Mouse (Mus musculus) olfactory bulb, adult 2 months (tissue): ENCODE results near the gene Bzw1. TPM values are rescaled to one million over a fixed set of nuclear protein-coding genes. Genes with fewer than 3 reads are reported as not detected.

Source experiments
- H3K27ac ChIP-seq: fragments of 200-500 bp; 2 replicates; pipeline ENCODE4 v1.5.1; 2012; ENCODE audit warnings: low read depth, low read length; ENCODE audit not compliant: insufficient read depth
- H3K4me1 ChIP-seq: fragments of 200-500 bp; 2 replicates; pipeline ENCODE4 v1.6.1; 2012; ENCODE audit warnings: low read length; ENCODE audit not compliant: control insufficient read depth, insufficient read depth
- H3K4me3 ChIP-seq: fragments of 200-500 bp; 2 replicates; pipeline ENCODE4 v1.5.1; 2012; ENCODE audit warnings: mild to moderate bottlenecking, low read depth, low read length, moderate library complexity; ENCODE audit not compliant: insufficient read depth
- CTCF ChIP-seq: fragments of 200-500 bp; IDR thresholded peaks from 2 replicates; pipeline ENCODE4 v1.5.1; 2012; ENCODE audit warnings: low read depth, mild to moderate bottlenecking, low read length, moderate library complexity; ENCODE audit not compliant: insufficient read depth
- POLR2A ChIP-seq: fragments of 200-500 bp; IDR thresholded peaks from 2 replicates; pipeline ENCODE4 v1.6.1; 2012; ENCODE audit warnings: mild to moderate bottlenecking, low read depth, low read length, moderate library complexity; ENCODE audit not compliant: insufficient read depth
- WGBS: fragments of 180-500 bp; shearing (Covaris S2); methylation state at CpG from one replicate; pipeline ENCODE4 v1.1.7; 2018; 5-methylcytosine and 5-hydroxymethylcytosine counted together
- polyA plus RNA-seq: library from polyadenylated mRNA; stranded (reverse); fragments of >200 nt; gene quantifications from 2 replicates; pipeline ENCODE4 v1.2.4, GENCODE M21; 2012; ENCODE audit warnings: low replicate concordance; ENCODE audit not compliant: missing spikeins, insufficient read depth, insufficient read length

Gene Bzw1
- polyA plus RNA-seq, 1 experiment, result 105 TPM

DNA sequence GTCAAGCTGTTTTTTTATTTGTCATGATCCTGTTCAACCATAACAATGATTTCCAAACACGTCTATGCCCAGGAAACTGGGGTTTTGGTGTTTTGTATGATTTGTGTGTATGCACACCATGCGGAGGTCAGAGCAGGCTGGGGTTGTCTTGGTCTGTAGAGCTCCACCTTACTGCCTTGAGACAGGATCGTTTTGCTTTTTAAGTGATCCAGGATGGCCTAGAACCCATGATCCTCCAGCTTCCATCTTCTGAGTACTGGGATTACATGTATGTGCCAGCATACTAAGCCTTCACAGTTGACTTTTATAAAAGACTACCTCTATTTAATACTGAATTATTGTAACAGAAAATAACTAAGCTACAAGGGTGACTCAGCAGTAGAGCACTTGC is 17.5 kb downstream of the Bzw1 start:
- no peak for TF ChIP-seq POLR2A
- no peak for TF ChIP-seq CTCF
- 77% methylated on average over 3 of the region's 3 CpGs for WGBS
- Histone ChIP-seq H3K27ac (no peak overlapping the region), H3K4me1 (no peaks in the 10 kb centered on the region), H3K4me3 (no peak overlapping the region)

GRCm38 (mm10) chr1:58410776-58411175 is 18.1 kb downstream of the Bzw1 start:
- TF ChIP-seq CTCF, result no peak
- TF ChIP-seq POLR2A, result no peak
- H3K4me3 ChIP-seq, result no peak overlapping the region
- H3K27ac ChIP-seq, result no peak overlapping the region
- H3K4me1 ChIP-seq, result no peaks in the 10 kb centered on the region
- WGBS, result 87% methylated on average over 7 of the region's 7 CpGs

GRCm38 (mm10) chr1:58415442-58415841 is 22.7 kb downstream of the Bzw1 start:
- Histone ChIP-seq H3K27ac (no peak overlapping the region), H3K4me1 (no peaks in the 10 kb centered on the region; the same call in 1 of the 2 replicates), H3K4me3 (no peak overlapping the region)
- WGBS, result 18% methylated on average over 1 of the region's 1 CpGs
- TF ChIP-seq CTCF (no peak), POLR2A (no peak)

GRCm38 (mm10) chr1:58416048-58416447 is 23.4 kb downstream of the Bzw1 start:
- Histone ChIP-seq H3K27ac (no peak overlapping the region), H3K4me1 (no peaks in the 10 kb centered on the region; the same call in 1 of the 2 replicates), H3K4me3 (no peak overlapping the region)
- 61% methylated on average over 2 of the region's 2 CpGs for WGBS
- no peak for TF ChIP-seq CTCF
- no peak for TF ChIP-seq POLR2A

GRCm38 (mm10) chr1:58420032-58420431 is 27.3 kb downstream of the Bzw1 start:
- TF ChIP-seq CTCF (no peak), POLR2A (no peak)
- 31% methylated on average over 10 of the region's 10 CpGs for WGBS
- no peak overlapping the region for H3K27ac ChIP-seq
- H3K4me3 ChIP-seq, result no peak overlapping the region
- H3K4me1 ChIP-seq, result peaks cover 7% of the 10 kb centered on the region

- H3K4me3 ChIP-seq, result no peak overlapping the region
- TF ChIP-seq CTCF (no peak), POLR2A (no peak)
- peaks cover 7% of the 10 kb centered on the region for H3K4me1 ChIP-seq
- no peak overlapping the region for H3K27ac ChIP-seq
- WGBS, result 20% methylated on average over 7 of the region's 7 CpGs
Measured at GRCm38 (mm10) chr1:58420961-58421360, 28.3 kb downstream of the Bzw1 start.

DNA sequence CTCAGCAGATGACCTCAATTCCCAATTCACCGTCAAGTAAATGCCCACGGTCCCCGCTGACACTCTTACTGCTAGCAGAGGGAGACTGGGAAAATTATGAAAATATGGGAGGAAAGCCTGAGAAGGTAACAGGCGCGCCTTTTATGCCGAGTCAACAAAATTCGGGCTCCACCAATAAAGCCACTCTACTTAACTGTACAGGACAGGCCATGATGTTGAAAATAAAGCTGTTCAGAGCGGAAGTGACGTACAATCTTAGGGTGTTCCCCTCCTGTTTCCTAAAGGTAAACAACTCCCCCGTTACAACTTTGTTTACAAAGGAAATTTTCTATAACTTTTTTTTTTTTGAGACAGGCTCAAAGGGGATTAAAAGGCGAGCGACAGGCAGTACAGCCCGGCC is 30.2 kb downstream of the Bzw1 start:
- H3K4me3 ChIP-seq, result peak overlapping the region; percentile 93
- under 1% methylated on average over 13 of the region's 13 CpGs for WGBS
- no peak for TF ChIP-seq POLR2A
- H3K4me1 ChIP-seq, result peaks cover 7% of the 10 kb centered on the region
- peak overlapping the region; percentile 99 for H3K27ac ChIP-seq

DNA sequence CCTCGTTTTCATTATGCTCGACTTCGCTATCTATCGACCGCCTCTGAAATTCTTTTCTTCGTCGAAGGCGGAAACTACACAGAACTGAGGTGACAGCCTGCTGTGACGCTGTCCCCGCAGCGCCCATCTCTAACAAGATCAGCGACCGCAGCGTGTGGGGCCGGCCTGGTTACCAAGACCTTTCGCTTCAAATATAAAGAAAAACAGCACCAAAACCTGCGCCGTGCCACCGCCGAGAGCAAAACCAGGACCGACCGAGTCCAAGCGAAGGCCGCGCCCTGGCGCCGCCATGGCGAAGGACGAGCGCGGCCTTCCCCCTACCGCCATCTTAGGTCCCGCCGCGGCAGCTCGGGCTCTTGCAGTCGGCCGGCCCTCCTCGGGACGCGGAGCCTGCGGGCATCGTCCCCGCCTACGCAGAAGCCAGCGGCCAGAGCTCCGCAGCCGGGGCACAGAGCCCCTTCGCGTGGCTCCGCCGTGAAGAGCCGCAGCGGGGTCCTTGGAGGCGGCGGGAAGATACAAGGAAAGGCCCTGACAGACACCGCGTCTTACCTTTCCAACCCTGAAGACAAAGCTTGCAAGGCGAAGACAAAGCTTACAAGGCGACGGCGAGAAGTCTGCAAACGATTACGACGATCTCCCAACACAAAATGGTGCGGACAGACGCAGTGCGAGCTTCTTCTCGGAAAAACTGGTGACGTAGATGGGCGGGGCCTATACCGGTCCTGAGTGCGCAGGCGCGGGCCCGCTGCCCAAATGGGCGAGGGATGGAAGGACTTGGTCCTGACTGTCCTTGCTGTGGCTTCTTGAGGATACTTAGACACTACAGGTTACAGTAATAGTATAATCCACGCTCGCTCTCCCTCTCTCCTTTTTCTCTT is 30.9 kb downstream of the Bzw1 start, which contains the start of gene Clk1:
Gene Clk1, minus strand, starts transcription at position 696 of the 878 bp plus-strand sequence.
- peak; percentile 98 for TF ChIP-seq POLR2A
- TF ChIP-seq CTCF, result 0 out of 2 replicates have a peak, but pooled peaks have one; percentile 23
- peak within 1 kb of the TSS; percentile 93 for H3K4me3 ChIP-seq
- peaks cover 7% of the 10 kb centered on the region for H3K4me1 ChIP-seq
- peak within 1 kb of the TSS; percentile 99 for H3K27ac ChIP-seq
- under 1% methylated on average over 79 of the region's 79 CpGs for WGBS

DNA sequence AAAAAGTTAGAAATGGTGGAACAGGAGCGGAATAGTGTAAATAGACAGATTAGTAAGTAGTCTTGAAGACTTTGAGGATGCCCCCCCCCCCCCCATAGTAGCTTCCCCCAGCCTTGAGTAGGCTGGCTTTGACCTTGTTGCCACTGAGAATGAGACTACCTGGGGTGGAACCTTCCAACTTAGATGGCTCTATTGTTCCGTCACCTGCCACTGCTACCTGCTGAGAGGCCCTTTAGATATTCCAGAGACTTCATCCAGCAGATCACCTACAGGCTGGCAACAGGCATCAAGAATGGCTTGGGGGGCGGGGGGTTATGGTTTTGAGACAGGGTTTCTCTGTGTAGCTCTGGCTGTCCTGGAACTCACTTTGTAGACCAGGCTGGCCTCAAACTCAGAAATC is 31.9 kb downstream of the Bzw1 start:
- Histone ChIP-seq H3K4me1 (peaks cover 7% of the 10 kb centered on the region), H3K4me3 (no peak overlapping the region), H3K27ac (no peak overlapping the region)
- 94% methylated on average over 3 of the region's 3 CpGs for whole genome bisulfite sequencing
- TF ChIP-seq POLR2A (no peak), CTCF (no peak)
